Mouse (Mus musculus) embryonic facial prominence, embryonic 12.5 days (tissue): ENCODE measurements around the gene Mcpt2. TPM values are rescaled to one million over a fixed set of nuclear protein-coding genes. Genes with fewer than 3 reads are reported as not detected.
"Not testable (repeated sequence)": the region's sequence is repeated elsewhere in the genome, so short reads cannot be mapped to it uniquely, and the experiment has no call there.

Experiments
- ATAC-seq: fragments of 200-750 bp; cut with Nextera tagmentation; 2 replicates; pipeline ENCODE4 v1.8.0; 2017; ENCODE audit not compliant: insufficient number of reproducible peaks, insufficient read depth, low FRiP score, low TSS enrichment
- H3K27ac ChIP-seq: fragments of 300-500 bp; sonication (generic); 2 replicates; pipeline ENCODE4 v1.5.1; 2016; ENCODE audit warnings: mild to moderate bottlenecking
- H3K27me3 ChIP-seq: fragments of 300-500 bp; sonication (generic); 2 replicates; pipeline ENCODE4 v1.6.1; 2016; ENCODE audit warnings: mild to moderate bottlenecking, moderate library complexity
- H3K36me3 ChIP-seq: fragments of 300-500 bp; sonication (generic); 2 replicates; pipeline ENCODE4 v1.6.1; 2016; ENCODE audit warnings: mild to moderate bottlenecking
- H3K4me1 ChIP-seq: fragments of 300-500 bp; sonication (generic); 2 replicates; pipeline ENCODE4 v1.6.1; 2016
- H3K4me2 ChIP-seq: fragments of 300-500 bp; sonication (generic); replicated peaks from 2 replicates; pipeline ENCODE4 v1.6.1; 2016; ENCODE audit warnings: mild to moderate bottlenecking, moderate library complexity
- H3K4me3 ChIP-seq: fragments of 300-500 bp; sonication (generic); 2 replicates; pipeline ENCODE4 v1.5.1; 2016; ENCODE audit warnings: mild to moderate bottlenecking
- H3K9ac ChIP-seq: fragments of 300-500 bp; sonication (generic); 2 replicates; pipeline ENCODE4 v1.6.1; 2016; ENCODE audit warnings: mild to moderate bottlenecking, moderate library complexity
- H3K9me3 ChIP-seq: fragments of 300-500 bp; sonication (generic); 2 replicates; pipeline ENCODE4 v1.6.1; 2016; ENCODE audit warnings: mild to moderate bottlenecking, moderate library complexity
- WGBS: fragments of 180-500 bp; shearing (Covaris S2); methylation state at CpG from one replicate; pipeline ENCODE4 v1.1.7; 2016; 5-methylcytosine and 5-hydroxymethylcytosine counted together
- polyA plus RNA-seq: library from polyadenylated mRNA; unstranded; fragments of >200 nt; fragmentation: Nextera tagmentation; extraction: Ambion mirVana; gene quantifications from 2 replicates; pipeline ENCODE4 v1.2.1, GENCODE M21; 2016

The Mcpt2 gene
- not detected in 2 replicates for polyA plus RNA-seq

DNA sequence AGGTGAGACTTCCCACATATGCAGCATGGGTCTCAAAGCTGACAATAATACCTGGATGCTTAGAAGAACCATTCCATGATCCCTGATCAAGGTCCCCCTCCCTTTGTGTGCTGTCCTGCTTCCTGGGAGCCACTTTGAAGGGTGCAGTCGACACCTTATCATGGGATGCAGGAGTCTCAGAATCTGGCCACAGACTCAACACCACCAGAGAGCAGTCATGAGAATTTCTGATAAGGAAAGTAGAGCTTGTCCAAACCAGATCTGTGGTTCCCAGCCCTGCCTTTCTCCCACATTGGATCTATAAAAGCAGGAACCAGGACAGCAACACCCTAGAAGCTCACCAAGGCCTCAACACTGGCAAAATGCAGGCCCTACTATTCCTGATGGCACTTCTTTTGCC is at the start of gene Mcpt2:
Mcpt2 (plus strand) TSS at position 250 of the 400 bp plus-strand sequence.
- H3K9me3 ChIP-seq, ATAC-seq, H3K4me3 ChIP-seq, H3K9ac ChIP-seq, H3K4me2 ChIP-seq, H3K27me3 ChIP-seq, H3K36me3 ChIP-seq, H3K27ac ChIP-seq, H3K4me1 ChIP-seq: not testable (repeated sequence)
- WGBS, result 84% methylated on average over 1 of the region's 1 CpGs

DNA sequence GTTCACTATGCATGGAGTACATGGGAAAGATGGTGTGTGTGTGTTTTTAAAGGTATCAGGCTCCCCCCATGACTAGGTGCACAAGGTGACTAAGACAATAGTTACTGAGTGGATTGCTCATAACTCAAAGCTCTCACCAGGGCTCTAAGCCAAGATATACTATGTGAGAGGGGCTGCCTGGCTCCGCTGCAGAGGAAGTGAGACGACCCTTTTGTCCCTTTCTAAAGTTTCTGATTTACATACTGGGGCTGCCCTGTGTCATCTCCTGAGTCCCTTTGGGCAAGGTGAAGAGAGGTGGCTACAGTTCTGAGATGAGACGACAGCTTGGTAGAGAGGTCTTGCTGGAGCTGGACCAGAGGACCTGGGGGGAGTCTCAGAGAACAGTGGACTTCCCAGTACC is 28.7 kb upstream of the Mcpt2 start:
- 69% methylated on average over 3 of the region's 3 CpGs for WGBS
- Histone ChIP-seq H3K4me3 (no peak overlapping the region), H3K27ac (no peak overlapping the region), H3K27me3 (no peaks in the 10 kb centered on the region), H3K4me2 (no peak overlapping the region), H3K9ac (no peak overlapping the region), H3K36me3 (no peaks in the 10 kb centered on the region), H3K4me1 (no peaks in the 10 kb centered on the region), H3K9me3 (no peaks in the 10 kb centered on the region)
- ATAC-seq, result no peak

DNA sequence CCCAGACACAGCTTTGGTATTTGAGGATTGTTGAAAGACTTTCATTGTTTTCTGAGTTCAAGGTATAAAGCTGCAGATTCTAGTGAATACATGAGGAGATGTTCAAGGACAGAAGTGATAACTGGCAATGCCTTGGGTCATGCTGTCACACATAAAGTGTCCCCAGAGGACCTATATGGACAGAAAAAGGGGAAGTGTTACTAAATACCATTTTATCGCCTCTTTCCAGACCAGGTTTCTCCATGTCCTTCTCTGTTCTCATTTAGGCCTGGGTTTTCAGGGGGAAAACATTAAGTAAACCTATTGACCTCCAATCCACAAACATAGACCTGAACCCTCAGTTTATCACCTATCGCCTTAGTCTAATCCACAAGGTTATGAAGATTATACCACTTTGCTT is 27.9 kb upstream of the Mcpt2 start:
- Histone ChIP-seq H3K9me3 (no peaks in the 10 kb centered on the region), H3K4me1 (no peaks in the 10 kb centered on the region), H3K36me3 (no peaks in the 10 kb centered on the region), H3K4me3 (no peak overlapping the region), H3K27ac (no peak overlapping the region), H3K27me3 (no peaks in the 10 kb centered on the region), H3K9ac (no peak overlapping the region), H3K4me2 (no peak overlapping the region)
- no peak for ATAC-seq
- 89% methylated on average over 2 of the region's 2 CpGs for WGBS

DNA sequence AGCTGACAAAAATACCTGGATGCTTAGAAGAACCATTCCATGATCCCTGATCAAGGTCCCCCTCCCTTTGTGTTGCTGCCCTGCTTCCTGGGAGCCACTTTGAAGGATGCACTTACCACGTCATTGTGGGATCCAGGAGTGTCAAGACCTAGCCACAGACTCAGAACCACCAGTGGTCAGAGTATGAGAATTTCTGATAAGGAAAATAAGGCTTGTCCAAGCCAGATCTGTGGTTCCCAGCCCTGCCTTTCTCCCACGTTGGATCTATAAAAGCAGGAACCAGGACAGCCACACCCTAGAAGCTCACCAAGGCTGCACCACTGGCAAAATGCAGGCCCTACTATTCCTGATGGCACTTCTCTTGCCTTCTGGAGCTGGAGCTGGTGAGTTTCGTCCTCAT is 24.2 kb upstream of the Mcpt2 start, which contains the start of gene Mcpt1:
Mcpt1 (plus strand) TSS at position 301 of the 400 bp plus-strand sequence.
- WGBS, result 80% methylated on average over 3 of the region's 3 CpGs
- not testable (repeated sequence) for H3K4me3 ChIP-seq, H3K4me1 ChIP-seq, H3K36me3 ChIP-seq, H3K27me3 ChIP-seq, H3K27ac ChIP-seq, H3K4me2 ChIP-seq, H3K9me3 ChIP-seq, ATAC-seq, H3K9ac ChIP-seq

DNA sequence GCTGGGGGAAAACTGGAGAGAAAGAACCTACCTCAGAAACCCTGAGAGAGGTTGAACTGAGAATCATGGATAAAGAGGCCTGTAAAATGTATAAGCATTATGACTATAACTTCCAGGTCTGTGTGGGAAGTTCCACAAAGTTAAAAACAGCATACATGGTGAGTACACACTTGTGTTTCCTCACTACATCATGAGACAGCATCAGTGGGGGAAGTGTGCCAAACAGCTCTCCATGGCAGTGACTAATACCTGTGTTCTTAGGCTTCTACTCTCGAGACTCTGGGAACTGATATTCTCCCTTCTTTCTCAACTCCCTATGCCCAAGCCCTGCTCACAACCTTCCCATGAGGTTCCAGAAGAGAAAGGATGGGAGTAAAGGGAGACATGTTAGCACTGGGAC is 22.4 kb upstream of the Mcpt2 start:
- H3K4me1 ChIP-seq, result no peaks in the 10 kb centered on the region
- H3K27ac ChIP-seq, result no peak overlapping the region
- ATAC-seq, result no peak
- no peak overlapping the region for H3K9ac ChIP-seq
- H3K36me3 ChIP-seq, result no peaks in the 10 kb centered on the region
- H3K4me2 ChIP-seq, result no peak overlapping the region
- no peaks in the 10 kb centered on the region for H3K27me3 ChIP-seq
- no peak overlapping the region for H3K4me3 ChIP-seq
- 70% methylated on average over 1 of the region's 1 CpGs for WGBS
- no peaks in the 10 kb centered on the region for H3K9me3 ChIP-seq

DNA sequence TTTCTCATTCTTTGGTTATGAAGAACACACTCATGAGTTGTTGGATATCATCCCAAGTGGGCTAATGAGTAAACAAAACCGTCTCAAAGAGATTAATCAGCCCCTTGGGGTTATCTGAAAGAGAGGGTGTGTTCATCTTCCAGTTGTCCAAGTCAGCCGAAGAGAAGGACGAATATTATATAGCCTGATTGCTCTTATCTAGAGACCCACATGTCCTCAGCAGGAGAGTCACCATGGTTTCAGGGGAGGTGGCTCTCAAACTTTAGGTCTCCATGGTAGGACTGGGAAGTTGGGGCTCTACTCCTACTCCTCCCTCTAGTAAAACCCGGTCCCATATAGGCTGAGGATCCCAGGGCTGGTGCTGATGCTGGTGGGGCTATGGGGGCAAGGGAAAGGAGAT is 20.5 kb upstream of the Mcpt2 start:
- H3K4me1 ChIP-seq, H3K4me2 ChIP-seq, ATAC-seq, H3K9ac ChIP-seq, H3K9me3 ChIP-seq, H3K27ac ChIP-seq, H3K4me3 ChIP-seq, H3K36me3 ChIP-seq, H3K27me3 ChIP-seq: not testable (repeated sequence)
- WGBS, result 81% methylated on average over 4 of the region's 4 CpGs

DNA sequence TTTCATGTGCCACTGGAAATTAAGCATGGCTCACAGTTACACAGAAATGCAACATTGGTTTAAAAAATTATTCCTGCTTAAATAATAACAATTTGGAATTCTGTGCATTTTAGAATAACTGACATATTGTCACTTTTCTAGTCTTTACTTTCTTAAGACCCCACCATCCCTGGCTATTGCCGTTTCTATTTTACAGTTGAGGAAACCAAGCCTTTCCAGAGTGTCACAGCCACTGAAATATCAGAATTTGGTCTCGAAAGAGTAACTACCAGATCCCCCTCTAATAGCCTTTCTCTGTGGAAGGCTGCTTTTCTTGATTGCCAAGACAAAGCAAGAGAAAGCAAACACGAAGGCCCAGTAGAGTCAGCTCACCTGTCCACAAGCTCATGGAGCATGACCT is 11.4 kb upstream of the Mcpt2 start, which contains the start of gene Mcpt9:
Mcpt9 (minus strand) TSS at position 101 of the 400 bp plus-strand sequence.
- H3K27ac ChIP-seq, result not testable (repeated sequence)
- 79% methylated on average over 3 of the region's 3 CpGs for WGBS

DNA sequence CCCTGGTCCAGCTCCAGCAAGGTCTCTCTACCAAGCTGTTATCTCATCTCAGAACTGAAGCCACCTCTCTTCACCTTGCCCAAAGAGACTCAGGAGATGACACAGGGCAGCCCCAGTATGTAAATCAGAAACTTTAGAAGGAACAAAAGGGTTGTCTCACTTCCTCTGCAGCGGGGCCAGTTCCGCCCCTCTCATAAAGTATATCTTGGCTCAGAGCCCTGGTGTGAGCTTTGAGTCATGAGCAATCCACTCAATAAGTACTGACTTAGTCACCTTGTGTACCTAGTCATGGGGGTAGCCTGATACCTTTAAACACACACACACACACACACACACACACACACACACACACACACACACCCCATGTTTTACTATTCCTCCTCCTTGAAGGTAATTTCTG is 7.4 kb upstream of the Mcpt2 start:
- 78% methylated on average over 2 of the region's 2 CpGs for WGBS

More for the DNA sequence above, 11.4 kb upstream of the Mcpt2 start, which contains the start of gene Mcpt9:
- H3K9me3 ChIP-seq, ATAC-seq, H3K36me3 ChIP-seq, H3K27me3 ChIP-seq, H3K4me3 ChIP-seq, H3K4me2 ChIP-seq, H3K9ac ChIP-seq, H3K4me1 ChIP-seq: not testable (repeated sequence)

DNA sequence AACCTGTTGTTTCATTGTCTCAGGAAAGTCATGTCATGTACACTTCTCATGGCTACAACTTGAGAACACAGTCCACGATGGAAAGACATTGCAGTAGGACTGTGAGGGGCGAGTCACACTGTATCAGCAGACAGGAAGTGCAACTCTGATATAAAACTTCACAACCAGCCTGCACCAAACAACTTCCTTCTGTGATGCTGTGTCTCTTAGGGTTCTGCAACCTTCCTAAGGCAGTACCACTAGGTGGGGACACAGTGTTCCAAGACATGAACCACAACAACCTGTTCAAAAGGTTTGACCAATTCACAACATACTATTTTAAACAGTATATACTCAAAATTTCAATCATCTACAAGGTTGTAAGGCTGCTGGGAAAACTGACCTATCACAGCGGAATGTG is 13.6 kb downstream of the Mcpt2 start:
- H3K36me3 ChIP-seq, result no peaks in the 10 kb centered on the region
- no peak overlapping the region for H3K4me2 ChIP-seq
- H3K27ac ChIP-seq, result no peak overlapping the region
- no peaks in the 10 kb centered on the region for H3K27me3 ChIP-seq
- H3K9me3 ChIP-seq, result no peaks in the 10 kb centered on the region
- H3K4me1 ChIP-seq, result no peaks in the 10 kb centered on the region
- H3K9ac ChIP-seq, result no peak overlapping the region
- WGBS, result 86% methylated on average over 3 of the region's 3 CpGs
- ATAC-seq, result no peak
- no peak overlapping the region for H3K4me3 ChIP-seq

More for the DNA sequence above, 7.4 kb upstream of the Mcpt2 start:
- H3K9ac ChIP-seq, result no peak overlapping the region
- ATAC-seq, result no peak
- H3K4me1 ChIP-seq, result no peaks in the 10 kb centered on the region
- no peaks in the 10 kb centered on the region for H3K9me3 ChIP-seq
- H3K36me3 ChIP-seq, result no peaks in the 10 kb centered on the region
- no peak overlapping the region for H3K27ac ChIP-seq
- H3K4me3 ChIP-seq, result no peak overlapping the region
- H3K27me3 ChIP-seq, result no peaks in the 10 kb centered on the region
- no peak overlapping the region for H3K4me2 ChIP-seq

DNA sequence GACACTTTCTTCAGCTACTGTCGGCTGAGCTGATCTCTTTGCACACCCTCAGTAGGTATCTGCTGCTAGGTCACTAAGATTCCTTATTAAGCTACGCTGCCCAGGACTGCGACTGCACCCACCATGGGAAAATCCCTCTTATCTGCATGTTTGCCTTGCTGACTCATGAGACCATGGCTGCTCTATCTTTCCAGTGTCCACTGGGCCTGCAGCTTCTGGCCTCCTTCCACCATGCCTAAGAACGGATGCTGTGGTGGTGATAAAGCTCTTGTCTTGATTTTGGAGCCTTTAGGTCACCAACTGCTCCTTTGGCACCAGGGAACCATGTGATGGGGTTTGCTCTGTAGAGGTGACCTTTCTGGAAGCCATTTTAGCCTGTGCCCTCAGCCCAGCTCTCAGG is 15.9 kb downstream of the Mcpt2 start:
- Histone ChIP-seq H3K4me1 (no peaks in the 10 kb centered on the region), H3K27ac (no peak overlapping the region), H3K4me3 (no peak overlapping the region), H3K4me2 (no peak overlapping the region), H3K9me3 (no peaks in the 10 kb centered on the region), H3K27me3 (no peaks in the 10 kb centered on the region), H3K36me3 (no peaks in the 10 kb centered on the region), H3K9ac (no peak overlapping the region)
- 86% methylated on average over 4 of the region's 4 CpGs for WGBS
- no peak for ATAC-seq

DNA sequence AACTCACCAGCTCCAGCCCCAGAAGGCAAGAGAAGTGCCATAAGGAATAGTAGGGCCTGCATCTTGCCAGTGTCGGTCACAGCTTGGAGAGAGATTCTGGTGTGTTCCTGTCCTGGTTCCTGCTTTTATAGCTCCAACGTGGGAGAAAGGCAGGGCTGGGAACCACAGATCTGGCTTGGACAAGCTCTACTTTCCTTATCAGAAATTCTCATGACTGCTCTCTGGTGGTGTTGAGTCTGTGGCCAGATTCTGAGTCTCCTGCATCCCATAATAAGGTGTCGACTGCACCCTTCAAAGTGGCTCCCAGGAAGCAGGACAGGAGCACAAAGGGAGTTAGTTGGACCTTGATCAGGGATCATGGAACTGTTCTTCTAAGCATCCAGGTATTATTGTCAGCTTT is 20.4 kb downstream of the Mcpt2 start, which contains the start of gene Mcpt4:
Mcpt4 (minus strand) TSS at position 101 of the 400 bp plus-strand sequence.
- H3K36me3 ChIP-seq, H3K9me3 ChIP-seq, H3K4me1 ChIP-seq, H3K4me2 ChIP-seq, H3K27me3 ChIP-seq, ATAC-seq, H3K4me3 ChIP-seq, H3K9ac ChIP-seq, H3K27ac ChIP-seq: not testable (repeated sequence)
- 88% methylated on average over 3 of the region's 3 CpGs for WGBS

DNA sequence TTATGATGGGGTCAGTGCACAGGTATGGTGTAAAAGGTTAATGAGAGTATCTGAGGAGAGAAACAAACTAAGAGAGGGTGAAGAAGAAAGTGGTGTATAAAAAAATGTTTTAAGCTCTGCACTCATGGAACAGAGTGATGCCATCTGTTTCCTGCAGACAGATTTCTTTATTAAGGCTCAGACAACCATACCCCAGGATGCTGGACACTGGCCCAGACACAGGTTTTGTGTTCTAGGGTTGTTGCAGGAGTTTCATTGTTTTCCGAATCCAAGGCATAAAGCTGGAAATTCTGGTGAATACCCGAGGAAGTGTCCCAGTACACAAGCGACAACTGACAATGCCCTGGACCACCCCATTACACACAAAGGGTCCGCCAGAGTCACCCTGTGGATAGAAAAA is 40.2 kb downstream of the Mcpt2 start:
- H3K27ac ChIP-seq, result no peak overlapping the region
- no peak overlapping the region for H3K4me3 ChIP-seq
- no peaks in the 10 kb centered on the region for H3K36me3 ChIP-seq
- no peaks in the 10 kb centered on the region for H3K4me1 ChIP-seq
- H3K9ac ChIP-seq, result no peak overlapping the region
- no peaks in the 10 kb centered on the region for H3K27me3 ChIP-seq
- 90% methylated on average over 4 of the region's 4 CpGs for WGBS
- no peak for ATAC-seq
- H3K9me3 ChIP-seq, result no peaks in the 10 kb centered on the region
- no peak overlapping the region for H3K4me2 ChIP-seq

DNA sequence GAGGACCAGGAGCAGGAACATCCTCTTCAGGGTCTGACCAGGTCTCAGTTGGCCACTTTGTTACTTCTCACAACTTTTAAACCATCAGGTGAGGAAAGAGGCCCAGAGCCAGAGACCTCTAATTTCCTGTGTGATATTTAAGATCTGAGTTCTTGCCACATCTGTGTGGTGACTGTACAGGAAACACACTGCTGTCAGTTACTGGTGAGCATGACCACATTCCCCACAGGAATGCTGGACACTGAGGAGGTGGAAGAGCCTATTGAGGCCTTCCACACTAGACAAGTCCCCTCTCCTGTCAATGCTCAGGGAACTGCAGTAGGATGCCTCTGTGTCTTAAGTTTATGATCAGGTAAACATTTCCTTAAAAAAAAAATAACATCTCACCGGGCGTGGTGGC is 43.3 kb downstream of the Mcpt2 start, which contains the start of gene Mcpt8:
Mcpt8 (minus strand) TSS at position 107 of the 400 bp plus-strand sequence.
- no peaks in the 10 kb centered on the region for H3K4me1 ChIP-seq
- no peak within 1 kb of the TSS for H3K4me2 ChIP-seq
- no peaks in the 10 kb centered on the region for H3K36me3 ChIP-seq
- H3K9me3 ChIP-seq, result no peaks in the 10 kb centered on the region
- H3K9ac ChIP-seq, result no peak within 1 kb of the TSS
- no peak for ATAC-seq
- H3K4me3 ChIP-seq, result no peak within 1 kb of the TSS
- no peaks in the 10 kb centered on the region for H3K27me3 ChIP-seq
- WGBS, result 91% methylated on average over 2 of the region's 2 CpGs
- no peak within 1 kb of the TSS for H3K27ac ChIP-seq
